Mouse (Mus musculus) A20 (cell line): ENCODE measurements around the gene C1qc.

Experiments used
- DNase-seq: peaks from one replicate; pipeline ENCODE4 v3.0.0-alpha.2; 2011; ENCODE audit warnings: low read depth, low spot score

The C1qc gene

DNA sequence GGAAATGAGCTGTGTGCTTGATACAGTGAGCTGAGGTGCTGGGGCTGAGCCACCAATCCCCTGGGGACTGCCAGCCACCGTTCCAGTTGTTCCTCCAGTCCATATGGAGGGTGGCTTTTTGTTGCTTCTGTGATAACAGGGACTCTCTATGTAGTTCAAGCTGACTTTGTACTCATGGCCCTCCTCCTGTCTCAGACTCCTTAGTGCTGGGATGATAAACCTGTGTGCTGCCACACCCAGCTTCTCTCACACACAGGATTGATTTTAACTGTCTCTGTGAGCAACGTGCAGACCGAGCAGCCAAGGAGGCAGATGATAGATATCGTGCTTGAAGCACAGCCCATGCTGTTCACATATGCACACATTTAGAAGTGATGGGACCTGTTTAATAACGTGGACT, 40.7 kb downstream of the C1qc start:
- no peak for DNase-seq

DNA sequence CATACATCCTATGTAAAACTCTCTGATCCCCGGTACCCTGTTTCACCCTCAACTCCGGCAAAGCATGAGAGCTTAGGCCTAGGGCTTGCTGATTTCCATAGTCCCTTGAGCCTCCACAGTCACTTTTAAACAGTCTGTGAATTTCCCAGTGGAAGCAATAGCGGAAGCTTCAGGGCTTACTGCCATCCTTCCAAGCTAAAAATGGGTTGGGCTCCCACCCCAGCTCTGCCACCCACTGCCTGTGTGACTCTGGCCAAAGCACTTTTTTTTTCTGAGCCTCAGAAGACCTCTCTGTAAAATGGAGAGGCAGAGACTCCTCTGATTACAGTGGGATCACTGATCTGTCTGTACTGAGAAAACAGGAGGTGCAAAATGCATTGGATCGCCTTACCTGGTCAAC, 44.3 kb downstream of the C1qc start:
- no peak for DNase-seq

DNA sequence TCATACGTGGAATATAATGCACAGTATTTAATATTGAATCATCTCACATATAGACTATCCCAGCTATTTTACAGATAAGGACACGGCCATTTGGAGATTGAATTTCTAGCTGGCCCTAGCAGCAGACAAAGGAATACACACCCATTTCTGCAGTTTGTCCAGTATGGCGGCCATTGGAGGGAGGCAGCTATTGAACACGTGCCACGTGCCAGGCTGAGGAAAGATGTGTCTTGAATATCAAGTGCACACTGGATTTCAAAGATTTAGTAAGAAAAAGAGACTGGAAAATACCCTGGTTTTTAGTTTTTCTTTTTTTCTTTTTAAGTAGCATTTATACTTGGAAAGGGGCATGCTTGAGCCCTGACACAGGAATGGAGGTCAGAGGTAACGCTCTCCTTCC, 45.7 kb downstream of the C1qc start:
- no peak for DNase-seq

GRCm38 (mm10) chr4:136842802-136843201, 50.1 kb downstream of the C1qc start:
- DNase-seq = no peak

DNA sequence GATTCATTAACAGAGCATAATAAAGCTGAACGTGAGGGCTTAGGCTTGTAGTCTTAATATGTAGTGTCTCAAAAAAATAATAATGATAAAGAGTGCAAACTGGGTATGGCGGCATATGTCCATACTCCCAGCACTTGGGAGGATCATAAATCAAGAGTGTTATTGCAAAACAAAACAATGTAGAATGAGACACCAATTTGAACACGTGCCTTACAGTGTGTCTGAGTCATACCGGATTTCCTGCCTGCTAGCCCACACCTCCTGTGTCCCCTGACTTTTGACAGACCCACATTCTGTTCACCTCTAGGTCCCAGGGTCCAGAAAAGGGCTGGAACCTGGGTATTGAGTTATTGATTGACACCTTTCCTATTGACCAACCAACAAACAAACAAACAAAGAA, 50.8 kb downstream of the C1qc start:
- DNase-seq = no peak

DNA sequence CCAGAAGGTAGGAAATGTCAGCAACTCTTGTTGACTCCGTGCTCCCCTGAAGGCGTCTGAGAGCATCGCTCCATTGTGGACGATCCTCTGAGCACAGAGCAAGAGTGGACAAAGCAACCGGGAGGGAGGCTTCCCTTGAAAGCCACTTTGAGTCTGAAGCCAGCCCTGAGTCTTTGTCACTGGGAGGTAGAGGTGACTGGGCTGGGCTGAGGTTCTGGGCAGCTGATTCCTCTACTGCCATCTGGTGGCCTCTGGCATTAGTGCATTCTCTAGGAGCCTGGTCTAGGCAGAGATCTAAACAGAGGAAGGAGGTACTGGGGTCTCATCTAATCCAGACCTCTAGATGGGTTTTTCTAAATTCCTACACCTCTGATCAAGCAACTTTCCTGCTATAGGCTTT, 51.8 kb downstream of the C1qc start:
- DNase-seq = peak; percentile 75
